Mouse (Mus musculus) left cerebral cortex, adult 8-10 months (tissue): ENCODE results near the gene 1700016K19Rik. TPM values are rescaled to one million over a fixed set of nuclear protein-coding genes. Genes with fewer than 3 reads are reported as not detected.
"Not testable (repeated sequence)": the region's sequence is repeated elsewhere in the genome, so short reads cannot be mapped to it uniquely, and the experiment has no call there.

Source experiments
- DNase-seq, 2 experiments: peaks; one replicate each; pipeline ENCODE4 v3.0.0; 2022; ENCODE audit warnings: low spot score in 2 of 2
- total RNA-seq, 4 experiments: library from RNA; stranded (reverse); gene quantifications; 2 replicates each; pipeline ENCODE4 v1.2.4; 2022

The 1700016K19Rik gene
- total RNA-seq, 4 experiments from 2014 or later, result 1.8 to 5.9 (median 3.2) TPM

- no peak for DNase-seq
Measured at GRCm38 (mm10) chr11:75984581-75984980, 15.1 kb upstream of the 1700016K19Rik start.

GRCm38 (mm10) chr11:75985948-75986347, 13.8 kb upstream of the 1700016K19Rik start:
- DNase-seq, result no peak

GRCm38 (mm10) chr11:75990965-75991835, 8.5 kb upstream of the 1700016K19Rik start:
- no peak for DNase-seq

- DNase-seq, result no peak
Measured at GRCm38 (mm10) chr11:75991911-75992310, 7.8 kb upstream of the 1700016K19Rik start.

GRCm38 (mm10) chr11:75992481-75992880, 7.2 kb upstream of the 1700016K19Rik start:
- no peak for DNase-seq

GRCm38 (mm10) chr11:75994357-75994756, 5.4 kb upstream of the 1700016K19Rik start:
- DNase-seq, result no peak

GRCm38 (mm10) chr11:76000701-76001100, 989 bp downstream of the 1700016K19Rik start:
- DNase-seq, result peak in 1 of 2 experiments; percentile 34

- DNase-seq, result no peak
Measured at GRCm38 (mm10) chr11:76001237-76001878, 1.6 kb downstream of the 1700016K19Rik start.

GRCm38 (mm10) chr11:76004276-76004675, 4.6 kb downstream of the 1700016K19Rik start:
- DNase-seq, result not testable (repeated sequence)

- DNase-seq, result no peak
Measured at GRCm38 (mm10) chr11:76008162-76008561, 8.4 kb downstream of the 1700016K19Rik start.

- DNase-seq, result no peak
Measured at GRCm38 (mm10) chr11:76009101-76009500, 9.4 kb downstream of the 1700016K19Rik start.

GRCm38 (mm10) chr11:76010838-76011624, 11.3 kb downstream of the 1700016K19Rik start:
- no peak for DNase-seq

- no peak for DNase-seq
Measured at GRCm38 (mm10) chr11:76015251-76015650, 15.5 kb downstream of the 1700016K19Rik start.

GRCm38 (mm10) chr11:76015814-76016213, 16.1 kb downstream of the 1700016K19Rik start:
- DNase-seq, result no peak

GRCm38 (mm10) chr11:76019879-76020278, 20.2 kb downstream of the 1700016K19Rik start:
- no peak for DNase-seq

- DNase-seq, result no peak
Measured at GRCm38 (mm10) chr11:76020916-76021315, 21.2 kb downstream of the 1700016K19Rik start.

GRCm38 (mm10) chr11:76025080-76025583, 25.4 kb downstream of the 1700016K19Rik start:
- DNase-seq, result no peak

- DNase-seq, result no peak
Measured at GRCm38 (mm10) chr11:76026527-76027138, 26.9 kb downstream of the 1700016K19Rik start.

GRCm38 (mm10) chr11:76027139-76028071, 27.7 kb downstream of the 1700016K19Rik start, which contains the start of gene Rflnb:
Gene Rflnb (minus strand): TSS chr11:76027782.
- DNase-seq, result peak in 1 of 2 experiments; percentile 46

- DNase-seq, result no peak
Measured at GRCm38 (mm10) chr11:76028072-76028465, 28.4 kb downstream of the 1700016K19Rik start.
